Mouse (Mus musculus): Measurements from ENCODE around the gene Ptpn18. TPM values are rescaled to one million over a fixed set of nuclear protein-coding genes. Genes with fewer than 3 reads are reported as not detected.
"Not testable (repeated sequence)": the region's sequence is repeated elsewhere in the genome, so short reads cannot be mapped to it uniquely, and the experiment has no call there.

Ptpn18 gene
- polyA plus RNA-seq, 1 experiment from 2014 or later = 6.0 TPM

DNA sequence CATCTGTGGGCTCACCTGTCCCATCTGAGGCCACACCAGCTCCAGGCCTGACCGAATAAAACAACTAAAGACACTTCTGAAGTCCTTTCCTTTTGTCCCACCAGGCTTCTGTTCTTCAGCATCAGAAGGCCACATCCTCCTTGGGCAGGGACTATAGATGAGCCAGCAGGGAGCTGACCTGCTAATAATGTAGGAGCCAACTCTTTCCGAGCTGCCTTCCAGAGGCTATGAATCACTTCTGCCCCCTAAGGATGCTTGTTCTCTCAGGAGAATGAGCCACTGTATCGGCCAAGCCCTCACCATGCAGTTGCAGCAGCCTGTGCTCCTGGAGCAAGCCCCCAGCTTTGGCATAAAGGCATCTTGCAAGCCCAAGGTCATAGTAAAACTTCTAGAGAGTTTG, 43.4 kb downstream of the Ptpn18 start:
- Histone ChIP-seq H3K9ac (replicated peaks) (no peak overlapping the region), H3K27ac (no peak overlapping the region), H3K36me3 (no peaks in the 10 kb centered on the region), H3K4me1 (replicated peaks) (no peaks in the 10 kb centered on the region), H3K9me3 (no peaks in the 10 kb centered on the region), H3K4me3 (replicated peaks) (no peak overlapping the region), H3K27me3 (no peaks in the 10 kb centered on the region), H3K4me2 (replicated peaks) (no peak overlapping the region)
- WGBS = 50% methylated on average over 3 of the region's 3 CpGs
- no peak for ATAC-seq

DNA sequence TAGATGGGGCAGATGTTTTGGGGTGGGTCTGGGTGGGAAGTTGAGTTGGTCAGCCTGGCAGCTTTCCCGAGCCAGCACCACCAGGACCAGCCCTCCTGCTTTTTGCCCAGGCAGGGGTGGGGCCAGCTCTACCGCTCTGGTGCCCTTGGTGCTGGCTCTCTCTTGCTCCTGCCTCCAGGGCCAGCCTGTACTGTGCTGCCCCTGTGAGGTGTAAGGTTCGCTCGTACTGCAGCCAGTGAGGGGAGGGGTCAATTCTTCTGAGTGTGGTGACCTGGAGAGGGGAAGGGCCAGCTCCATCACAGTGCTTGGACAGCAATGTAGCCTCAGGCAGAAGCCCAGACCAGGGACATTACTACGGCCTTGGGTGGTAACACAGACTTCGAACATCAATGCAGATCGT, 45.7 kb downstream of the Ptpn18 start:
- H3K4me2 ChIP-seq (replicated peaks) = no peak overlapping the region
- H3K4me1 ChIP-seq (replicated peaks) = no peaks in the 10 kb centered on the region
- H3K9me3 ChIP-seq = no peaks in the 10 kb centered on the region
- H3K4me3 ChIP-seq (replicated peaks) = no peak overlapping the region
- ATAC-seq = no peak
- no peak overlapping the region for H3K9ac ChIP-seq (replicated peaks)
- WGBS = 68% methylated on average over 7 of the region's 7 CpGs
- no peaks in the 10 kb centered on the region for H3K27me3 ChIP-seq
- no peaks in the 10 kb centered on the region for H3K36me3 ChIP-seq
- H3K27ac ChIP-seq = no peak overlapping the region

DNA sequence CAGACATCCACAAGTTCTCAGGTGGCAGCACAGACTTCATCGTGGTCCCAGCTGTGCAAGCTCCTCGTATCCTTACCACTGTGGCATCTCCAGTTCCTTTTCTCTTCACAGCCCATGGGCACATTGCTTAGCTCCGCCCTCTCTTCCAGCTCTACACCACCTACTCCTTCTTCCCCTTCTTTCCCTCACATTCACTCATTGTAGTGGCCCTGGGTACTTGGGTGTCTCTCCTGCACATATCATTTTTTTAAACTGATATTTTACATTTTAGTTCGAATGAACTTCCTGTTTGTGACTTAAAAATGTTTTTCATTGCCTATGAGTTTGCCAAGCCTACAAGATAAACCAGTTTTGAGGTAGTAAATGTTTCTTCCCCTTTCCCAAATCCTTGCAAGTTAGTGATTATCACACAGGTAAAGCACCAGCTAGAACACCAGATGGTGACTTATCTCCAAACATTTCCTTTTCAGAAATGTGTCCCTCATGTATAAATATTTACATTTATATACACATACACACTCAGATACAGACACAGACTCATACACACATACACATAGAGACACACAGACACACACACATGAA, 46.5 kb downstream of the Ptpn18 start:
- Histone ChIP-seq H3K9ac (replicated peaks) (no peak overlapping the region), H3K4me3 (replicated peaks) (no peak overlapping the region), H3K9me3 (no peaks in the 10 kb centered on the region), H3K4me2 (replicated peaks) (no peak overlapping the region), H3K36me3 (no peaks in the 10 kb centered on the region), H3K27me3 (no peaks in the 10 kb centered on the region), H3K27ac (no peak overlapping the region), H3K4me1 (replicated peaks) (no peaks in the 10 kb centered on the region)
- ATAC-seq = no peak
- 77% methylated on average over 4 of the region's 4 CpGs for WGBS

DNA sequence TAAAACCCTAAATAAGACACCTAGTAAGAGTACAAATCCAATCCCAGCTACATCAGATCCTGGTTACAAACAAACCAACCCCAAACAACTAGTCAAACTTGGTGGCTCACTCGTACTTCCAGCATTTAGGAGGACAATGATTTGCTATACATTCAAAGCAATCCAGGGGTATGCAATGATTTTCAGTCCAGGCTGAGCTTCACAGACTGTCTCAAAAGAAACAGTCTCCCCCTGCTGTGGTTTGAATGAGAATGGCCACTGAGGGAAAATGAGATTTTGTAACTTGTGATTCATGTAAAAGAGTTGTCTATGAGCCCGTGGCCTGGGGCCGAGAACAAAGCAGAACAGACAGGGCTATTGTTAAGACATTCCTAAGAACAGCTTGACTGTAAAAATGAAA, 48.4 kb downstream of the Ptpn18 start:
- Histone ChIP-seq H3K4me1 (replicated peaks) (no peaks in the 10 kb centered on the region), H3K9me3 (no peaks in the 10 kb centered on the region), H3K9ac (replicated peaks) (no peak overlapping the region), H3K4me2 (replicated peaks) (no peak overlapping the region), H3K27me3 (no peaks in the 10 kb centered on the region), H3K36me3 (no peaks in the 10 kb centered on the region), H3K4me3 (replicated peaks) (no peak overlapping the region), H3K27ac (no peak overlapping the region)
- ATAC-seq = no peak
- 66% methylated on average over 3 of the region's 3 CpGs for WGBS

DNA sequence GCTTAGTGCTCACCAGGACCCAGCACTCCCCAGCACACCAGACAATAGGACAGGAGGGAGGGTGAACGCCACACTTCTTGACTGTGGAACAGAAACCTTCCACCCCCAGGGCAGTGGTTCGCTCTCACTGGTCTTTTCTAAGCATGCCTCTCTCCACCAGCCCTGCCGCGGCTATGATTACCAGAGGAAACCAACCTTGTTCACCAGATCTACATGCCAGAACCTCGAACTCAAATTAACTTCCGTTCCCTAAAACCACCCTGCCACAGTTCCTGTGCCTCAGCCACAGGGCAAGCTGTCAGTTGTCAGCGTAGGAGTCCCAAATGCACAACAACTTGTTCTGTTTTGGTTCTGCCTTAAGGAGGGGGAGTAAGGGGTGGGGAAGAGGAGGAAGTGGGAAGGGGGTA, 51.0 kb downstream of the Ptpn18 start:
- Histone ChIP-seq H3K36me3 (no peaks in the 10 kb centered on the region), H3K9ac (replicated peaks) (no peak overlapping the region), H3K4me3 (replicated peaks) (no peak overlapping the region), H3K27ac (no peak overlapping the region), H3K27me3 (no peaks in the 10 kb centered on the region), H3K4me1 (replicated peaks) (no peaks in the 10 kb centered on the region), H3K9me3 (no peaks in the 10 kb centered on the region), H3K4me2 (replicated peaks) (peak overlapping the region; percentile 27; the same call in 1 of the 2 replicates)
- WGBS = 9% methylated on average over 7 of the region's 7 CpGs
- no peak for ATAC-seq

DNA sequence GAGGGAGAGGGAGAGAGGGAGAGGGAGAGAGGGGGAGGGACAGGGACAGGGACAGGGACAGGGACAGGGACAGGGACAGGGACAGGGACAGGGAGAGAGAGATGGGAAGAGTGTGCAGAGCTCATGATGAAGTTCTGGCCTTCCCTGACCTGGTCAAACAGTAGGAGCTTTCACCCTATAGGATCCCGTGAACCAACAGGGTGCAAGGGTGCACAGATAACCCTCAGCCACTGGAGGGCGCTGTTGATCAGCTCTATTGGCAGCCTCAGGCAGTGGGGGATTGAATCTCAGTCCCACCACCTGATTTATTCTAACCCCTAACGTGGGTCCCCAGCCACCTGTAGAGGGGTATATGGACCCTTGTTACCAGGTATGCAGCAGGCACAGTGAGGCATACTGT, 51.5 kb downstream of the Ptpn18 start:
- Histone ChIP-seq H3K4me3 (replicated peaks) (no peak overlapping the region), H3K9ac (replicated peaks) (no peak overlapping the region), H3K9me3 (peaks cover 4% of the 10 kb centered on the region; the same call in 1 of the 2 replicates), H3K4me1 (replicated peaks) (no peaks in the 10 kb centered on the region), H3K36me3 (no peaks in the 10 kb centered on the region), H3K27ac (no peak overlapping the region), H3K27me3 (no peaks in the 10 kb centered on the region), H3K4me2 (replicated peaks) (no peak overlapping the region)
- WGBS = 3% methylated on average over 3 of the region's 3 CpGs
- 0 out of 2 replicates have a peak, but pooled peaks have one; percentile 37 for ATAC-seq

DNA sequence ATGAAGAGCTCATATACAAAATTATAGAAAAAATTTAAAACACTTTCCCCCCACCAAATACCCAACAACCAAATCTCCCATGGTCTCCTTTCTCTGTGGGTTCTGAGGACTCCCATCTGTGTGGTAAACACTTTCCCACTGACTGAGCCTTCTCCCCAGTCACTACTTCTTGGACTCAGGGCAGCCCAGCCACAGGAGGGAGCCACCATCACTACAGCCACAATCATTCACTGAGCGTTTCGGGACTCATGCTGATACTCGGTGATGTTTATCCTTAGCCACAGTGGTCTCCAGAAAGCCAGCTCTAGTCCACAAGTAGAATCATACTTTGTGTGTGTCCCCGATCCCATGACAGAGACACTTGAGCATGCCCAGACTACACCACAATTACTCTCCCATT, 53.5 kb downstream of the Ptpn18 start:
- ATAC-seq = no peak
- no peaks in the 10 kb centered on the region for H3K36me3 ChIP-seq
- H3K9ac ChIP-seq (replicated peaks) = no peak overlapping the region
- H3K4me1 ChIP-seq (replicated peaks) = no peaks in the 10 kb centered on the region
- H3K4me2 ChIP-seq (replicated peaks) = no peak overlapping the region
- no peaks in the 10 kb centered on the region for H3K27me3 ChIP-seq
- no peak overlapping the region for H3K27ac ChIP-seq
- no peak overlapping the region for H3K4me3 ChIP-seq (replicated peaks)
- 76% methylated on average over 4 of the region's 4 CpGs for WGBS
- H3K9me3 ChIP-seq = peaks cover 7% of the 10 kb centered on the region; the same call in 1 of the 2 replicates

DNA sequence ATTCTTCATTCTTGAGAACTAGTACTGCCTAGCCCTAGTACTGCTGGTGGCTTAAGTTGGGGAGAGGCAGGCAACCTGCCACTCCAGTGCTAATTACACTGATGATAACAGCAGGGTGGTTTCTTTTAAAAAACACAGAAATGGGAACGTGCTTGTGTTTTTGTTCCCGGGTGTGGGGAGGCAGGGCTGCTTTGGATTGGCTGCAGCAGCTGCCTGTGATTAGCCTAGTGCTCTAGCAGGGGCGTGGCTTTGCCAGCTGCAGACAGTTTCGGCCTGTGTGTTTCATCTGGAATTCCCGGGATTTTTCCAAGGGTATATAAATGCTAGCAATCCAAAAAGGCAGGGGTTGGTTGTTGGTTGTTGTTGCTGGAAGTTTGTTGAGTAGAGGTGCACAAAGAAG, 57.0 kb downstream of the Ptpn18 start:
- Histone ChIP-seq H3K9me3 (peaks cover 7% of the 10 kb centered on the region; the same call in 1 of the 2 replicates), H3K4me3 (replicated peaks) (no peak overlapping the region), H3K27ac (no peak overlapping the region), H3K9ac (replicated peaks) (no peak overlapping the region), H3K36me3 (no peaks in the 10 kb centered on the region), H3K4me2 (replicated peaks) (no peak overlapping the region), H3K27me3 (no peaks in the 10 kb centered on the region), H3K4me1 (replicated peaks) (no peaks in the 10 kb centered on the region)
- ATAC-seq = no peak
- 61% methylated on average over 5 of the region's 5 CpGs for WGBS

DNA sequence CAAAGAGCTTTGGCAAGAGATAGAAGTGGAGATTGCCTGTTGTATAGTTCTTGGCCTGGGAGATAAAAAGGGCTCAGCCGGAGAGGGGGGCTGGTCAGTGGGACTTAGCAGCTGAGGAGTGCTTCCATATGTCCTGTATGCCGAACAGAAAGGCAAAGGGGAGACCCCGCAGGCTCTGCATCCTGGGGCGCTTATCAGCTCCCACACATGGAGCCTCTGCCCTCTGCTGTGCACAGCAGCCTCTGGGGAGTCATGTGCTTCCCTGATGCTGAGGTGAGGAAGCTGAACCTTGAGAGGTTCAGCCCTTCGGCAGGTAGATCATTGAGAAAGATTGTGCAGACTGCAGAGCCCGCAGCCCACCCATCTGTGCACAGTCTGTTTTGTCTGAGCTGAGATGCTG, 57.7 kb downstream of the Ptpn18 start:
- ATAC-seq; H3K27ac ChIP-seq; H3K36me3 ChIP-seq; H3K4me2 ChIP-seq (replicated peaks); H3K9ac ChIP-seq (replicated peaks); H3K9me3 ChIP-seq; H3K4me3 ChIP-seq (replicated peaks); H3K4me1 ChIP-seq (replicated peaks); H3K27me3 ChIP-seq: not testable (repeated sequence)
- 72% methylated on average over 6 of the region's 6 CpGs for WGBS

DNA sequence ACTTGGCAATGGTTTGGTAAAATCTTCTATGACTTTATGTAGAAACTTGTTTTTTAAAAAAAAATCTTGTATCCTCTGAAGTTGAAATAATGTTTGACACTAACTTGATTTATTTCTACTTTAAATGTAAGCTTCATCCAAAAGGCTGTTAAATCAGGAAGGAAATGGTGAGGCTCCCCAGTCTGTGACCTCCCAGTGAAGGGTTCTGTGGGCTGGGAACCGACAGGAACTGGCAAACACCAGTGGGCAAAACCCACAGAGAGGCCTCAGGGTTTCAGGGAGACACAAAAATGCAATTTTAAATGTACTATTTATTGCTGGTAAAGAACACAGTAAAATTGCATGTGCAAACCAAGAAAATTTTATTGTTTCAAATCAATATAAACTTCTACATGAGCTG, 58.2 kb downstream of the Ptpn18 start:
- H3K4me2 ChIP-seq (replicated peaks); H3K9me3 ChIP-seq; ATAC-seq; H3K4me1 ChIP-seq (replicated peaks); H3K27ac ChIP-seq; H3K4me3 ChIP-seq (replicated peaks); H3K9ac ChIP-seq (replicated peaks); H3K27me3 ChIP-seq; H3K36me3 ChIP-seq: not testable (repeated sequence)
- WGBS = 75% methylated on average over 1 of the region's 1 CpGs

DNA sequence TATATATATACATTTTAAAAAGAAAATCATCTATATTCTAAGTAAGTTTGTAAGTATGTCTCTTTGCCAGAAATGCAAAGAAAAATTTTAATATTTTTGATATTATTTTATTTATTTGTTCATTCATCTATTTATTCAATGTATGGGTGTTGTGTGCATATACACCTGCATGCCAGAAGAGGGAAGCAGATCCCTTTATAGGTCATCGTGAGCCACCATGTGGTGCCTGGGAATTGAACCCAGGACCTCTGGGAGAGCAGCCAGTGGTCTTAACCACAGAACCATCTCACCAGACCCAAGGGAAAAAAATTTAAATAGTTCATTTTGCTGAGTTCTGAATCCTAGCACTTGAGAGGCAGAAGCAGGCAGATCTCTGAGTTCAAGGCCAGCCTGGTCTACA, 58.7 kb downstream of the Ptpn18 start:
- Histone ChIP-seq H3K27ac (no peak overlapping the region), H3K4me3 (replicated peaks) (no peak overlapping the region), H3K4me1 (replicated peaks) (no peaks in the 10 kb centered on the region), H3K27me3 (no peaks in the 10 kb centered on the region), H3K4me2 (replicated peaks) (no peak overlapping the region), H3K9ac (replicated peaks) (no peak overlapping the region), H3K36me3 (no peaks in the 10 kb centered on the region), H3K9me3 (peaks cover 7% of the 10 kb centered on the region; the same call in 1 of the 2 replicates)
- ATAC-seq = no peak
- WGBS = 83% methylated on average over 1 of the region's 1 CpGs

DNA sequence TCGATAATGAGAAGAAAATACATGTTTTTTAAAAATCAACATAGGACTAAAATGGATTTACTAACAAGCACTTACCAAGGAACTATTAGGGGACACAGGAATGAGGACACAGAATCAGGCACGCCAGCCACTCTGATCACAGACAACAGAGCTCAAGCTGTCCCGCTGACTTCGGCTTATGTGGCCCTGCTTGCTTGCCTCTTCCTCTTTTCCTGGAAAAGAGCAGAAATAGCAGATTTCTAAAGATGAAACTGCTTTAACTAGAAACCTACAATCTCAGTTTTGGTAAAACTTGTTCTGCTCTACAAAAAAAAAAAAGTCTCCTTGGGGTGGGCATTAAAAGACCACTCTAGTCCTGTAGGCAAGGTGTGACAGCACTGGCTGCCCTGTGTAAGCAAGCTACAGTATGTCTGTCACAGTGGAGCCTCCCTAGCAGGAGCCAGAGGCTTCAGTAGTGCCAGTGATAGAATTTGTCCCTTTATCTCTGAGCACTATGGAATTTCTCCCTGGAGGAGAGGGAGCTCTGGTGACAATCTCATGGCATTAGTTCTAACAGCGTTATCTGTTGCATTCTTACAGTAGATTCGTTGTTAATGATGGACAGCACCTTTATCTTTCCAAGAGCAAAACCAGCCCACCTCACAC, 62.8 kb downstream of the Ptpn18 start:
- Histone ChIP-seq H3K4me3 (replicated peaks) (no peak overlapping the region), H3K27ac (no peak overlapping the region), H3K9ac (replicated peaks) (no peak overlapping the region), H3K4me2 (replicated peaks) (no peak overlapping the region), H3K4me1 (replicated peaks) (no peaks in the 10 kb centered on the region), H3K36me3 (no peaks in the 10 kb centered on the region), H3K9me3 (no peaks in the 10 kb centered on the region), H3K27me3 (no peaks in the 10 kb centered on the region)
- 89% methylated on average over 6 of the region's 6 CpGs for WGBS
- ATAC-seq = no peak

DNA sequence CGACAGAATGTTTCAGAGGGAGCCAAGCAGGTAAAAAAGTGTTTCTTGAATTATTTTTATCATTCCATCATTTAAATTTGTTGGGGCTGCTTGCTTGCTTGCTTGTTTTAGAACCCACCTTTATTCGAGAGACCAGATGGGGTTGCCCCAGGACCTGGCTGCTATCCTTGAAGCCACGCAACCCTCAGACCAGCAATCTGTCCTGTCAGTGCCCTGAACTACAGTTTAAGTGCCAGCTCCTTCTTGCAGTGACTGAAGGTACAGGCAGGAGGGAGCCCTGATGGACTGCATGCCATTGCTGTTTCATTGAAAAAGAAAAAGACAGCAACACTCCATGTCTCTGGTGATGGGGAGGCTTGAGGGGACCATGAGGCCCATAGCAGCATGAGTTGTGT, 63.3 kb downstream of the Ptpn18 start:
- ATAC-seq = no peak
- Histone ChIP-seq H3K9me3 (no peaks in the 10 kb centered on the region), H3K36me3 (no peaks in the 10 kb centered on the region), H3K27me3 (no peaks in the 10 kb centered on the region), H3K4me1 (replicated peaks) (no peaks in the 10 kb centered on the region), H3K9ac (replicated peaks) (no peak overlapping the region), H3K27ac (no peak overlapping the region), H3K4me2 (replicated peaks) (no peak overlapping the region), H3K4me3 (replicated peaks) (no peak overlapping the region)
- WGBS = 82% methylated on average over 3 of the region's 3 CpGs

All from midbrain, embryonic 13.5 days (tissue).